Mouse (Mus musculus) bone marrow, adult 2 months (tissue): Measurements from ENCODE around the gene Mmp23.

Source experiments
- CTCF ChIP-seq: fragments of 200-500 bp; IDR thresholded peaks from 2 replicates; pipeline ENCODE4 v1.5.1; 2011; ENCODE audit warnings: low read length, control low read depth; ENCODE audit not compliant: control insufficient read depth, insufficient read depth
- POLR2A ChIP-seq: fragments of 200-500 bp; IDR thresholded peaks from 2 replicates; pipeline ENCODE4 v1.6.1; 2011; ENCODE audit warnings: low read depth, mild to moderate bottlenecking, control low read depth, low read length, borderline replicate concordance; ENCODE audit not compliant: control insufficient read depth

DNA sequence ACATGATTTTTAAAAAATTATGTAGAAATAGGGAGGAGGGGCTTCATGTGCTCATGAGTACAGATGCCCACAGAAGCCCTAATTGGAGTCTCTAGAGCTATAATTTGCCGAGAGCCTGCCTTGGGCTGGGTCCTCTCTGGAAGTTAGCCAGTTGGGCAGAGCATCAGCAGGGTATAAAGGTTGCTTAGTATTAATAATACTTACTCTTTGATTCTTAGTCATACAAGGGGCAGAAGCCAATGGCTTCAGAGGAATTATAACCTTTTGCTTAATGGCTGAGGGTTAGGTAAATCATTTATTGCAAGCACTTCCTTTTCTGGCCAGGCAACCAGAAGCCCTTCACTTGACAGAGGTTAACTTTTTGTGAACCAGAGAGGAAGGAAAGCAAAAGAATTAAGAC, 9.7 kb downstream of the Mmp23 start:
- TF ChIP-seq CTCF: no peak
- no peak for TF ChIP-seq POLR2A
